Mouse (Mus musculus): ENCODE data around the gene Zswim4. TPM values are rescaled to one million over a fixed set of nuclear protein-coding genes. Genes with fewer than 3 reads are reported as not detected.

Gene Zswim4
- polyA plus RNA-seq, 1 experiment from 2014 or later, result 11.0 TPM

- no peak for DNase-seq (ENCODE audit: low spot score)
- Histone ChIP-seq H3K27ac (replicated peaks; ENCODE audit: low read depth, low read length) (no peak overlapping the region), H3K4me1 (ENCODE audit: control insufficient read depth, insufficient read depth, low read length) (no peaks in the 10 kb centered on the region), H3K4me2 (ENCODE audit: low read depth, low read length) (no peak overlapping the region), H3K9me3 (ENCODE audit: control insufficient read depth, low read length) (no peaks in the 10 kb centered on the region), H3K9ac (ENCODE audit: low read depth, low read length) (no peak overlapping the region), H3K27me3 (replicated peaks; ENCODE audit: control insufficient read depth, insufficient read depth, low read length) (no peaks in the 10 kb centered on the region), H3K4me3 (ENCODE audit: low read depth, low read length) (no peak overlapping the region), H3K36me3 (ENCODE audit: control insufficient read depth, insufficient read depth, low read length) (peaks cover 91% of the 10 kb centered on the region)
- 93% methylated on average over 11 of the region's 11 CpGs for WGBS
- no peak for ATAC-seq (ENCODE audit: low read depth)
These were observed 19.6 kb downstream of the Zswim4 start for GRCm38 (mm10) chr8:84217206-84217605.

GRCm38 (mm10) chr8:84213277-84213676 is 23.6 kb downstream of the Zswim4 start:
- no peak overlapping the region for H3K4me2 ChIP-seq (ENCODE audit: low read depth, low read length)
- DNase-seq (ENCODE audit: low spot score) (no peak), ATAC-seq (ENCODE audit: low read depth) (no peak)
- H3K4me1 ChIP-seq (ENCODE audit: control insufficient read depth, insufficient read depth, low read length), result no peaks in the 10 kb centered on the region
- H3K9ac ChIP-seq (ENCODE audit: low read depth, low read length), result no peak overlapping the region
- H3K36me3 ChIP-seq (ENCODE audit: control insufficient read depth, insufficient read depth, low read length), result peaks cover 96% of the 10 kb centered on the region
- H3K9me3 ChIP-seq (ENCODE audit: control insufficient read depth, low read length), result no peaks in the 10 kb centered on the region
- WGBS, result 83% methylated on average over 4 of the region's 4 CpGs
- no peak overlapping the region for H3K4me3 ChIP-seq (ENCODE audit: low read depth, low read length)
- H3K27ac ChIP-seq (replicated peaks; ENCODE audit: low read depth, low read length), result no peak overlapping the region
- no peaks in the 10 kb centered on the region for H3K27me3 ChIP-seq (replicated peaks; ENCODE audit: control insufficient read depth, insufficient read depth, low read length)

- H3K4me3 ChIP-seq (ENCODE audit: low read depth, low read length), result no peak overlapping the region
- no peak for DNase-seq (ENCODE audit: low spot score)
- peaks cover 8% of the 10 kb centered on the region; the same call in 1 of the 2 replicates for H3K4me1 ChIP-seq (ENCODE audit: control insufficient read depth, insufficient read depth, low read length)
- no peak overlapping the region for H3K4me2 ChIP-seq (ENCODE audit: low read depth, low read length)
- 92% methylated on average over 28 of the region's 31 CpGs for WGBS
- no peaks in the 10 kb centered on the region for H3K27me3 ChIP-seq (replicated peaks; ENCODE audit: control insufficient read depth, insufficient read depth, low read length)
- H3K27ac ChIP-seq (replicated peaks; ENCODE audit: low read depth, low read length), result no peak overlapping the region
- H3K9me3 ChIP-seq (ENCODE audit: control insufficient read depth, low read length), result no peaks in the 10 kb centered on the region
- no peak for ATAC-seq (ENCODE audit: low read depth)
- H3K9ac ChIP-seq (ENCODE audit: low read depth, low read length), result no peak overlapping the region
- peaks cover 90% of the 10 kb centered on the region for H3K36me3 ChIP-seq (ENCODE audit: control insufficient read depth, insufficient read depth, low read length)
These were observed 24.8 kb downstream of the Zswim4 start for GRCm38 (mm10) chr8:84211881-84212563.

GRCm38 (mm10) chr8:84211202-84211601 is 25.7 kb downstream of the Zswim4 start:
- Histone ChIP-seq H3K36me3 (ENCODE audit: control insufficient read depth, insufficient read depth, low read length) (peaks cover 87% of the 10 kb centered on the region), H3K9ac (ENCODE audit: low read depth, low read length) (no peak overlapping the region)
- ATAC-seq (ENCODE audit: low read depth), result no peak

GRCm38 (mm10) chr8:84210167-84210791 is 26.6 kb downstream of the Zswim4 start:
- 47% methylated on average over 23 of the region's 34 CpGs for WGBS
- peak; percentile 65 for ATAC-seq (ENCODE audit: low read depth)
- peaks cover 8% of the 10 kb centered on the region; the same call in 1 of the 2 replicates for H3K4me1 ChIP-seq (ENCODE audit: control insufficient read depth, insufficient read depth, low read length)
- no peaks in the 10 kb centered on the region for H3K9me3 ChIP-seq (ENCODE audit: control insufficient read depth, low read length)
- no peak overlapping the region for H3K4me3 ChIP-seq (ENCODE audit: low read depth, low read length)
- peaks cover 87% of the 10 kb centered on the region for H3K36me3 ChIP-seq (ENCODE audit: control insufficient read depth, insufficient read depth, low read length)
- DNase-seq (ENCODE audit: low spot score), result peak; percentile 84
- no peak overlapping the region for H3K4me2 ChIP-seq (ENCODE audit: low read depth, low read length)
- peak overlapping the region; percentile 16; the same call in 1 of the 2 replicates for H3K27ac ChIP-seq (replicated peaks; ENCODE audit: low read depth, low read length)
- H3K9ac ChIP-seq (ENCODE audit: low read depth, low read length), result no peak overlapping the region
- no peaks in the 10 kb centered on the region for H3K27me3 ChIP-seq (replicated peaks; ENCODE audit: control insufficient read depth, insufficient read depth, low read length)

More at GRCm38 (mm10) chr8:84211202-84211601, 25.7 kb downstream of the Zswim4 start:
- DNase-seq (ENCODE audit: low spot score), result no peak
- Histone ChIP-seq H3K4me3 (ENCODE audit: low read depth, low read length) (no peak overlapping the region), H3K4me2 (ENCODE audit: low read depth, low read length) (no peak overlapping the region), H3K27me3 (replicated peaks; ENCODE audit: control insufficient read depth, insufficient read depth, low read length) (no peaks in the 10 kb centered on the region), H3K4me1 (ENCODE audit: control insufficient read depth, insufficient read depth, low read length) (peaks cover 8% of the 10 kb centered on the region; the same call in 1 of the 2 replicates), H3K9me3 (ENCODE audit: control insufficient read depth, low read length) (no peaks in the 10 kb centered on the region), H3K27ac (replicated peaks; ENCODE audit: low read depth, low read length) (no peak overlapping the region)
- WGBS, result 90% methylated on average over 3 of the region's 3 CpGs

GRCm38 (mm10) chr8:84208381-84209380 is 28.2 kb downstream of the Zswim4 start:
- H3K9ac ChIP-seq (ENCODE audit: low read depth, low read length), result no peak overlapping the region
- H3K36me3 ChIP-seq (ENCODE audit: control insufficient read depth, insufficient read depth, low read length), result peaks cover 79% of the 10 kb centered on the region
- H3K27ac ChIP-seq (replicated peaks; ENCODE audit: low read depth, low read length), result peak overlapping the region; percentile 76
- H3K9me3 ChIP-seq (ENCODE audit: control insufficient read depth, low read length), result no peaks in the 10 kb centered on the region
- DNase-seq (ENCODE audit: low spot score) (peak; percentile 26), ATAC-seq (ENCODE audit: low read depth) (no peak)
- peaks cover 12% of the 10 kb centered on the region; the same call in 1 of the 2 replicates for H3K4me1 ChIP-seq (ENCODE audit: control insufficient read depth, insufficient read depth, low read length)
- H3K27me3 ChIP-seq (replicated peaks; ENCODE audit: control insufficient read depth, insufficient read depth, low read length), result no peaks in the 10 kb centered on the region
- no peak overlapping the region for H3K4me3 ChIP-seq (ENCODE audit: low read depth, low read length)
- WGBS, result 44% methylated on average over 17 of the region's 17 CpGs
- H3K4me2 ChIP-seq (ENCODE audit: low read depth, low read length), result no peak overlapping the region

GRCm38 (mm10) chr8:84207811-84208210 is 29.0 kb downstream of the Zswim4 start:
- Histone ChIP-seq H3K4me1 (ENCODE audit: control insufficient read depth, insufficient read depth, low read length) (peaks cover 16% of the 10 kb centered on the region), H3K9me3 (ENCODE audit: control insufficient read depth, low read length) (no peaks in the 10 kb centered on the region), H3K4me3 (ENCODE audit: low read depth, low read length) (no peak overlapping the region), H3K4me2 (ENCODE audit: low read depth, low read length) (no peak overlapping the region; the same call in 1 of the 2 replicates), H3K9ac (ENCODE audit: low read depth, low read length) (peak overlapping the region; percentile 31), H3K27me3 (replicated peaks; ENCODE audit: control insufficient read depth, insufficient read depth, low read length) (no peaks in the 10 kb centered on the region), H3K36me3 (ENCODE audit: control insufficient read depth, insufficient read depth, low read length) (peaks cover 70% of the 10 kb centered on the region), H3K27ac (replicated peaks; ENCODE audit: low read depth, low read length) (peak overlapping the region; percentile 76)
- 46% methylated on average over 7 of the region's 7 CpGs for WGBS
- ATAC-seq (ENCODE audit: low read depth) (no peak), DNase-seq (ENCODE audit: low spot score) (peak; percentile 62)

GRCm38 (mm10) chr8:84206666-84207065 is 30.2 kb downstream of the Zswim4 start:
- peak overlapping the region; percentile 76; the same call in 1 of the 2 replicates for H3K27ac ChIP-seq (replicated peaks; ENCODE audit: low read depth, low read length)
- no peak for DNase-seq (ENCODE audit: low spot score)
- H3K4me2 ChIP-seq (ENCODE audit: low read depth, low read length), result no peak overlapping the region
- peaks cover 59% of the 10 kb centered on the region for H3K36me3 ChIP-seq (ENCODE audit: control insufficient read depth, insufficient read depth, low read length)
- H3K4me3 ChIP-seq (ENCODE audit: low read depth, low read length), result no peak overlapping the region
- H3K27me3 ChIP-seq (replicated peaks; ENCODE audit: control insufficient read depth, insufficient read depth, low read length), result no peaks in the 10 kb centered on the region
- no peak for ATAC-seq (ENCODE audit: low read depth)
- 94% methylated on average over 3 of the region's 3 CpGs for WGBS
- H3K4me1 ChIP-seq (ENCODE audit: control insufficient read depth, insufficient read depth, low read length), result peaks cover 27% of the 10 kb centered on the region
- H3K9ac ChIP-seq (ENCODE audit: low read depth, low read length), result no peak overlapping the region; the same call in 1 of the 2 replicates
- H3K9me3 ChIP-seq (ENCODE audit: control insufficient read depth, low read length), result no peaks in the 10 kb centered on the region

Measured in embryonic facial prominence, embryonic 14.5 days (tissue).